Mouse (Mus musculus) cerebellum, adult 2 months (tissue): ENCODE data around the gene Med18.

Source experiments
- CTCF ChIP-seq: fragments of 200-500 bp; IDR thresholded peaks from 2 replicates; pipeline ENCODE4 v1.5.1; 2011; ENCODE audit warnings: low read depth, mild to moderate bottlenecking, control low read depth, low read length, moderate library complexity, borderline replicate concordance; ENCODE audit not compliant: insufficient read depth
- POLR2A ChIP-seq: fragments of 200-500 bp; IDR thresholded peaks from 2 replicates; pipeline ENCODE4 v1.6.1; 2011; ENCODE audit warnings: low read length, control low read depth, borderline replicate concordance; ENCODE audit not compliant: insufficient read depth

- TF ChIP-seq CTCF (no peak), POLR2A (no peak)
Observed at GRCm38 (mm10) chr4:132491057-132491456, 27.3 kb upstream of the Med18 start.
